Mouse (Mus musculus) spleen, embryonic (tissue): ENCODE results near the gene Cxcl15.
"Not testable (repeated sequence)": the region's sequence is repeated elsewhere in the genome, so short reads cannot be mapped to it uniquely, and the experiment has no call there.

Experiments
- CTCF ChIA-PET: fragments of 350-600 bp; sonication (Branson Sonifier 250); formaldehyde crosslinking; loops from one replicate; lab custom pipeline; 2022; lab: Charles Lee

Cxcl15 gene

GRCm38 (mm10) chr5:90789306-90790073, 4.8 kb upstream of the Cxcl15 start:
- CTCF ChIA-PET = no interaction called here

DNA sequence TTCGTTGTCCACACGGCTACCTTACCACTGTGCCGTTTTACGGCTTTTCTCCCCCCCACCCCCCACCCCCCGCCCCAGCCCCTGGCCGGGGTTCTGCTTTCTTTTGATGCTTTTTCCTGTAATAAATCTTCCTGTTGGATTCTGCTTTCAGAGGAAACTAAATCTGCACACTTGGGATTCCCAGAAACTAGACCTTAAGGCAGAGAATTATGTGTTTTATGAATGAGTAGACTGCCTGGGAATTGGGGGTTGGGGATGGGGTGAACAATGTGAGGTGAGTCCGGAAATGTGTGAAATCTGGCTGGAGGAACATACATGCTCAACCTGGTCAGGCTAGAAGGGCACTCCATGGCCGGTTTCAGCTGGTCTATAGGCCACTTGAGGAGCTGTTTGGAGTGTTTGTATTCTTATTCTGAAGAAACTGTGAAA, 4.2 kb upstream of the Cxcl15 start:
- CTCF ChIA-PET = no interaction called here

DNA sequence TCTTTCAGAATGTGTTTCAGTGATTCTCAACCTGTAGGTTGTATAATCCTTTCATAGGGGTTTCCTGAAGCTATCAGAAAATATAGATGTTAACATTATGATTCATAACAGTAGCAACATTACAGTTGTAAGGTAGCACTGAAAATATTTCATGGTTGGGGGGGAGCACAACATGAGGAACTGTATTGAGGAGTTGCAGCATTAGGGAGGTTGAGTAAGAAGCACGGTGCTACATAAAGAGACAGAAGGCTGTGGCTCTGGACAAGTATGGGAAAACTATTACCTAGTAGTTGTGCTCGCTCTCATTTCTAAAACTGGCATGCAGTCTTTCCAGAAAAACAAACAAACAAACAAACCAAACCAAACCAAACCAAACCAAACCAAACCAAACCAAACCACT, 1.1 kb downstream of the Cxcl15 start:
- CTCF ChIA-PET = interaction anchor here (0.6 kb wide), 1 partner anchor 1175 kb away, joined by 3 read pairs; no protein-coding TSS in a partner anchor

GRCm38 (mm10) chr5:90804574-90804973, 10.2 kb downstream of the Cxcl15 start:
- CTCF ChIA-PET = no interaction called here

DNA sequence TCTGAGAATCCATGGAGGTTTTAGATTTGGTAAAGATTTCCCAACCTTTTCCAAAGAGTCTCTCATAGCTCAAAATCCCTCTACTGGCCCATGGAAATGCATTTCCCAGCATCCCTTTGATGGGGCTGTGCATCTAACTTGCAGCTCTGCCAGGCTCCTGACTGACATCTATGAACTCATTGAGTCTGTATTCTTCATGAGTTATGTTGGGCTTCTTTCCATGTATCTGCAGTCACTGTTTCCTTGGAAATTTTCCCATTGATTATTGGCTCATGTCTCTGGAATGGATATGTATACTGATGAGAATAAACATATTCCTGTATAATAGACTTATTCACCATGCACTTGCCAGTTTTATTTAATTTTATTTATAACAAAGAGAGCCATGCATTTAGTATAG, 11.7 kb downstream of the Cxcl15 start:
- CTCF ChIA-PET = no interaction called here

DNA sequence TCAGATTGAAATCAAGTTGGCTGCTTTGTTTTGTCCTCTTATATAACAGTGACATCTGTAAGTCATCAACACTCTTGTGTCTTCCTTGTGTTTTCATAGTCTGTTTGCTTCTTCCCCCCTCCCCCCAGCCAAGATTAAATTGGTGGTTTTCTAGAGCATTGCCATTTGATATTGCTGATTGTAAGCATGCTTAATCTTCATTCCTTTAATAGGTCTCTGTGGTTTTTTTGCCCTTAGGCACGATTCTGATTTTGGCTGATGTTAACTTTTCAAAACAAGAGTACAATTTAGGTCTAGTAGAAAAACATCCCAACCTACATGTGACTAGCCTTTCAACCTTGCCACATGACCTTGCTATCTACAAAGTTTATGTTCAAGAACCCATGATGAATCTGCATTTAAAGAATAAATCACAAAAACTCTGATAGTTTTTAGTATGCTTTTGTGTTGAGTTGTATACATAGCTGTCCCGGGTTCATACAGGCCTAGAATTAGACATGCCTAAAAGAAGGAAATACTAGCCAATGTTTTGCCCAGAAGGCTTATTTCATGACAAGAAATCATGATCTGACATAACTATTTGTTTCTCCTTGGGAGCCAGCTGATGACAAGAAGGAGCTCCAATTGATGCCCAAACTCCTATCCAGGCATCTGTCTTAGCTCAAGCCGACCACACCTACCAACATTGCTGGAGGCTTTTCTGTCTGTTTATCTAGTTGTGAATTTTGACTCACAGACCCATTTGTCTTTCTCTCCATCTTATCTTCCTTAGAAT, 13.0 kb downstream of the Cxcl15 start:
- CTCF ChIA-PET = no interaction called here

GRCm38 (mm10) chr5:90819756-90820155, 25.4 kb downstream of the Cxcl15 start:
- CTCF ChIA-PET = no interaction called here

DNA sequence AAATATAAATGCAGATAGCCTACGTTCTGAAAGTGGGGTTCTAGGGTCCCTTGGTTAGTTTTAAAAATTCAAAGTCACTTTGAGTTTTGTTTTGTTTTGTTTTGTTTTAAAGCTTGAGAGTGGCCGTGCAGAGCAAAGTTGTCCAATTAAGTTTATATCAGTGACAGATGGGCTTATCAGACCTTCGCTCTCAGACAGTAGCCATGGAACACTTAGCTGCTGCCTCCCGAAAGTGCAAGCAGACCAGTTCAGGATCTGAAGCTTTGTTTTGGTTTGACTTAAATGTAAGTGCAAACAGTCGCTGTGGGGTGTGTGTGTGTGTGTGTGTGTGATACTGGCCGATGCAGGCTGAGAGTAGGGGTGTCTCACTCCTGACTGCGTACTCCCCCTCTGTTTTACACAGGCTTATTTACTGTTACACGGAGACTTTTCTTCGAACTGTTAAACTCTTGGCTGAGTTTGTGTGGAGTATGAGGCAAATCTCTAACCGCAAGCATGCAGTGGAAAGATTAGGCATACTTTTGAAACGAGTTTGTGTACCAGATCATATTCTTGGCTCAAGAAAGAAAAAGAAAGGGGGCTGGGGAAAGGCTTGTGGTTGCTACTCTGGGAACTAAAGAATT, 37.9 kb downstream of the Cxcl15 start:
- CTCF ChIA-PET = no interaction called here

DNA sequence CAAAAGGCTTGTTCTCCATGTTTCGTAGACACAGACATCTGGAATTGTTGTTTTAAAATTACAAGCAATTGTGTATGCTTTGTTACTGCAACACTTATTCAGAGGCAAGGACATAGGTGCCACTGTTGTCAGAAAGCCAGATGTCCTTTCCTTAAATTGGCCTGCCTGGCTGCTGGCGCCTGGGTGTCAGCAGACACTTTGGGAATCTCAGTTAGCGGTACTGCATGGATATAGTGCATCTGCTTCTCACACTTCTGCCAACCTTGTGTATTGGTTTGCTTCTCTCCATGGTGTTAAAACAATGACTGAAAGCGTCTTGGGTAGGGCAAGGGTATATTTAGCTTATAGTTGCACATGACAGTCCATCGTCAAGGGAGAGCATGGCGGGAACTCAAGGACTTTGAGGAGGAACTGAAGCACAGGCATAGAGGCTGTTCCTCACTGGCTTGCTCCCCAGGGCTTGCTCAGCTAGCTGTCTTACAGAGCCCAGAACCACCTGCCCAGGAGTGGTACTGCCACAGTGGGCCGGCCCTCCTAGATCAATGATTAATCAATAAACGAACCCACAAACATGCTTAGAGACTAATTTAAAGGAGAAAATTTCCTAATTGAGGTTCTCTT, 38.5 kb downstream of the Cxcl15 start:
- CTCF ChIA-PET = no interaction called here

DNA sequence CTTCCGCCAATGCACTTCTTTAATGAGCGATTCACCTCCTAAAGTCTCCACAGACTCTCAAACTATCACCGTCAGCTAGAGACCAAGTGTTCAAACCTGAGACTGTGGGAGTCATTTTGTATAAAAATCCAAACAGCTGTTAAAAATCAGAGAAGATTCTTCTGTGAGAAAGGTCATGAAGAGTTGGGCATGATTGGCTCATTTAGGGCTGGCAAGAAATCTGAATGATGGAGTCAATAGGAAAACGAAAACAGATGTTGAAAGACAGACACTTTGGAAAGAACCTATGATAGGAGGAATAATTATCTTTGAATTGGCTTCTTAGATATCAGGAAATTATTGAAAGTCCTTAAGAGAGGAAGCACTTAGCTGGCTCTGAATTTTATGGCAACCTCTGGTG, 40.1 kb downstream of the Cxcl15 start:
- CTCF ChIA-PET = no interaction called here

- CTCF ChIA-PET = no interaction called here
These were observed 44.2 kb downstream of the Cxcl15 start for GRCm38 (mm10) chr5:90838582-90838981.

DNA sequence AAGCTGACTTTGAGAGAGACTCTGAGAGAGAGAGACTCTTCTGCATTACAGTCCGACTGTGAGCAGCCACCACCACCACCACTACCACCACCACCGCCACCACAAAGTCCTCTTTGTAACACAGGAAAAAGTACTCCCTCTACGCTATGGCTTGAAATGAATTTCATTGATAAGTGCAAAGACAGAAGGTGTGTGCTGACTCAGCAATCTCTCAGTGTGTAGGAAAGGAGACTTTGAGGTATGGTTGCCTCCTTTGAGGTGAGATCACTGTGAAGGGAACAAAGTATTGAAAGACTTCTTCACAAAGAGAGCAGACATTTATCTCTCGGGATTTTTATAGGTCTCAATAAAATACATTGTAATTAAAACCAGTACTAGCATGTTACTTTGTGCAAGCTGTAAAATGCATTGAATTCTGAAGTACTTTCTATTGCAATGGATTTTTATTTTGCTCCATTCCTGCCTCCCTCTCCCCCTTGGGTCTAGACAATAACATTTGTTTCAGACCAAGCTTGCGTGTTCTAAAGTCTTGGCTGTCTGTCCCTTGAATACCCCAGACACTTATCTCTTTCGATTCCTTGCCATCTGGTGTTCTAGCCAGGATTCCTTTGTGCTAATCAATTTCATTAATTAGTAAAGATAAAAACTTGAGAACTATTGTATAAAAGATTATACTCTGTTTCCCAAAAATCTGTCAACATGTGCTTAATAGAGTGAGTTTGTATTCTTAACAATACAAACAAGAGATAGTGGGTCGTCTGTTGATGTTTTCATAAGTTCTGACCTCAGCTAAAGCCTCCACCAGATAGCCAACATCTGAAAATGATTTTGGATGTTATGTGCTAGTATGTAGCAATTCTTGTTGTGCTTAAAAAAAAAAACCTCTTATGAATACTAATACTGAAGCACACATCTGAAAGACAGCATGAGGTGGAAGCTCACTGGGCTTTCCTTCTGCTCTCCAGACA, 46.9 kb downstream of the Cxcl15 start:
- CTCF ChIA-PET = no interaction called here

DNA sequence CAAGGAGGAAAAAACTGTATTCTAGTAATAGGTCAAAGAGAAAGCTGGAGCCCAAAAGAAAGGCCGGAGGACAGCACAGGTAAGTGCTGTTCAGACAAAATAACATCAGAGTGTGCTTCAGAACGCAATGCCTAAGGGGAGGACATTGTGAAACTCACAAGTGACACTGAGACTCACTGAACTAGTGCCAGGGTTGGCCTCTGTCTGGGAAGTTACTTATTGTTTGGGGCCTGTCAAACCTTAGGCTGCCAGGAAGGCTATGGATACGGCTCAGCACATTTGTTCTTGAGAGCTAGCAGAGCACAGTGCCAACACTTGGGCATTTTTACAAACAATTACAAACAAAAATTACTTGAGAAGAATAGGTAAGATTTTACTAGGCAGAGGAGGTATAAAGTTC, 49.6 kb downstream of the Cxcl15 start:
- CTCF ChIA-PET = no interaction called here

DNA sequence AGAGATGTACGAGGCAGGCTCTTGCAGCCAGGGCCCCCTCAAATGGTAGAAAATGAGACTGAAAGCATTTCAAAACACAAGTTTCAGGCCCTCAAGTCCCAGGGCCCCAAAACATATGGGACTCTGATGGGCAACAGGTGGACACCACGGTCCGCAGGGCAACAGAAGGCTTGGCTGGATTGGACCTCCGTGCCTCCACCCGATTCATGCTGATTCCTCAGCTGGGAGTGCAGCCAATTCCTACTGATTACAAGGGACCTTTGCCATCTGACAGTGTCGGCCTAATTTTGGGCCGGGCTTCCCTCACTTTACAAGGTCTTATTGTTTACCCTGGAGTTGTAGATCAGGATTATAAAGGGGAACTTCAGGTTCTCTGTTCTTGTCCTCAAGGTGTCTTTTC, 55.8 kb downstream of the Cxcl15 start:
- CTCF ChIA-PET = not testable (repeated sequence)

DNA sequence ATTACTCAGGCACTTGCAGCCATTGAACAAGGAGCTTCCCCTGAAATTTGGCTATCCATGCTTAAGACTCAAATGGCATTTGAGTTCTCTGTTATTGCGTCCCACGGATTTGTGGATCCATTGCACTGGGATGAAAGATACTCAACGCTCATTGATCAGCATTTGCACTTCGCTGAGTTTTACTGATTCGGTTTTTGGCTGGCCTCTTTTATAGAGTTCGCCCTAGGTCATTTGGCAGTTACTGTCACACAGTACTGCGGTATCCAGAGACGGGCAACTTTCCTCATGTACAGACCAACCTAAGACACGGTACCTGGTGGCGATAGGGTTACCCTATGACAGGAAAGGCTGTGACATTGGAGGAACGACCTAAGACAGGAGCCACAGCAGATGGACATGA, 57.1 kb downstream of the Cxcl15 start:
- CTCF ChIA-PET = not testable (repeated sequence)
